In the genomic region with DNA sequence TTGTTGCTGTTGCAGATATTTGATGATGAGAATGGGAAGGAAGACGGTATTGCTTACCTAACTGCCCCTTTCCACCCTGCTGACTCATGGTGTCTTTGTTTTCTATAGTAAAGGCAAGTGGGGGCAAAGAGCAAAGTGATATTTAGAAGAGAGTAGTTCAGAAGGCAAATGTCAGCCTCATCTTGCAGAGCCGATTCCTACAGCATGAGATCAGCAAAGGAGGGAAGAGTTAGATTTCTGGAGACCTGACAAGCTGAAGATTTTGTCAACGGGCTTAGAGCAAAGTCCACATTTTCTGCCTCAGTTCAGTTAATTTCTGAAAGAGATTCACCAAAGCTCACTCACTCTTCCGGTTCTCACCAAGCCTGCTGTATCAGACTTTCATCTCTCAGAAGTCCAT, we compare ENCODE assay signal across 37 mouse cellular contexts. TPM values are rescaled to one million over a fixed set of nuclear protein-coding genes. Genes with fewer than 3 reads are reported as not detected.
DNase-seq lines count a peak whose midpoint lies in the region; ATAC-seq and TF ChIP-seq lines count a peak whose summit lies in the region.
"Had no signal": no experiment of that assay in that cellular context is flagged by ENCODE, and none has a peak within 500 bp of the region (broad histone marks: within the 10 kb centered on the region; RNA-seq: fewer than 3 reads in every experiment).

A gene (plus strand): TSS at position 133 of the 400 bp plus-strand sequence.

- ATAC-seq in kidney, embryonic 15.5 days (replicated peaks; ENCODE audit: low FRiP score): no peak
- no peak for ATAC-seq in lung, postnatal 0 days
- ATAC-seq: CD4-positive, CD25-positive, alpha-beta regulatory T cell, adult 4 months; forebrain, embryonic 15.5 days; liver, embryonic 12.5 days; liver, postnatal 0 days; midbrain, embryonic 13.5 days had no signal

- H3K36me3 ChIP-seq in kidney, embryonic 15.5 days: no peaks in the 10 kb centered on the region
- no peaks in the 10 kb centered on the region for H3K36me3 ChIP-seq in lung, postnatal 0 days (ENCODE audit: insufficient read depth, low read length)
- H3K36me3 ChIP-seq: embryonic facial prominence, embryonic 13.5 days; forebrain, embryonic 10.5 days; forebrain, embryonic 15.5 days; heart, embryonic 13.5 days; limb, embryonic 12.5 days; liver, embryonic 12.5 days; midbrain, embryonic 13.5 days; neural tube, embryonic 13.5 days; stomach, embryonic 15.5 days had no signal

- no peaks in the 10 kb centered on the region for H3K9me3 ChIP-seq in kidney, embryonic 15.5 days (replicated peaks)
- no peaks in the 10 kb centered on the region for H3K9me3 ChIP-seq in lung, postnatal 0 days (ENCODE audit: low read length)
- H3K9me3 ChIP-seq: embryonic facial prominence, embryonic 13.5 days; forebrain, embryonic 10.5 days; forebrain, embryonic 15.5 days; heart, embryonic 13.5 days; limb, embryonic 12.5 days; liver, embryonic 12.5 days; megakaryocyte, embryonic 14.5 days; midbrain, embryonic 13.5 days; neural tube, embryonic 13.5 days; stomach, embryonic 15.5 days had no signal

- H3K4me2 ChIP-seq in kidney, embryonic 15.5 days: no peak within 1 kb of the TSS
- no peak within 1 kb of the TSS for H3K4me2 ChIP-seq in lung, postnatal 0 days (replicated peaks; ENCODE audit: low read depth, low read length)
- H3K4me2 ChIP-seq: embryonic facial prominence, embryonic 13.5 days; forebrain, embryonic 15.5 days; heart, embryonic 13.5 days; hindbrain, embryonic 14.5 days; limb, embryonic 12.5 days; liver, embryonic 12.5 days; midbrain, embryonic 13.5 days; neural tube, embryonic 13.5 days; stomach, embryonic 15.5 days had no signal

- TF ChIP-seq CTCF in lung, postnatal 0 days (IDR thresholded peaks at IDR 0.05): no peak

- no peak for TF ChIP-seq EP300 in lung, postnatal 0 days (IDR thresholded peaks at IDR 0.05)

- no peaks in the 10 kb centered on the region for H3K4me1 ChIP-seq in kidney, embryonic 15.5 days
- H3K4me1 ChIP-seq in lung, postnatal 0 days (ENCODE audit: insufficient read depth, low read depth, low read length): no peaks in the 10 kb centered on the region
- H3K4me1 ChIP-seq: embryonic facial prominence, embryonic 13.5 days; forebrain, embryonic 10.5 days; forebrain, embryonic 15.5 days; heart, embryonic 13.5 days; limb, embryonic 12.5 days; liver, embryonic 12.5 days; megakaryocyte, embryonic 14.5 days; midbrain, embryonic 13.5 days; neural tube, embryonic 13.5 days; stomach, embryonic 15.5 days had no signal

- DNase-seq in kidney, adult 11 months: peak; percentile 68
- DNase-seq in kidney, postnatal 4 days: no peak
- peak; percentile 19 for DNase-seq in Muller cell, postnatal 12 days (ENCODE audit: inconsistent ontology term)
- DNase-seq in kidney, postnatal 25 days: peak; percentile 55
- no peak for DNase-seq in thymus, adult 18-20 months
- no peak for DNase-seq in lung, postnatal 0 days (ENCODE audit: low spot score)
- DNase-seq in heart, adult 8-10 months (ENCODE audit: low spot score): no peak
- DNase-seq: adrenal gland, adult 8-10 months; cerebellum, postnatal 10 days; gastrocnemius, postnatal 36 days; heart, adult 18-20 months; heart, postnatal 10 days; layer of hippocampus, adult 9-11 months; liver, postnatal 0 days; lung, postnatal 4 days; thymus, postnatal 14 days had no signal

- H3K4me3 ChIP-seq in kidney, embryonic 15.5 days (replicated peaks): no peak within 1 kb of the TSS
- H3K4me3 ChIP-seq in lung, postnatal 0 days (ENCODE audit: low read depth, low read length): no peak within 1 kb of the TSS
- H3K4me3 ChIP-seq: embryonic facial prominence, embryonic 13.5 days; forebrain, embryonic 10.5 days; forebrain, embryonic 15.5 days; heart, embryonic 13.5 days; limb, embryonic 12.5 days; liver, embryonic 12.5 days; megakaryocyte, embryonic 14.5 days; midbrain, embryonic 13.5 days; neural tube, embryonic 13.5 days; stomach, embryonic 15.5 days had no signal

- H3K9ac ChIP-seq in kidney, embryonic 15.5 days: no peak within 1 kb of the TSS
- H3K9ac ChIP-seq in lung, postnatal 0 days (replicated peaks; ENCODE audit: low read depth): no peak within 1 kb of the TSS
- H3K9ac ChIP-seq: embryonic facial prominence, embryonic 13.5 days; forebrain, embryonic 15.5 days; heart, embryonic 13.5 days; hindbrain, embryonic 14.5 days; limb, embryonic 12.5 days; liver, embryonic 12.5 days; liver, postnatal 0 days; midbrain, embryonic 13.5 days; neural tube, embryonic 13.5 days; stomach, embryonic 15.5 days had no signal

- WGBS in kidney, embryonic 15.5 days: 72% methylated on average over 4 of the region's 4 CpGs
- WGBS in lung, postnatal 0 days: 68% methylated on average over 4 of the region's 4 CpGs

- H3K27ac ChIP-seq in kidney, embryonic 15.5 days: no peak within 1 kb of the TSS
- H3K27ac ChIP-seq in lung, postnatal 0 days (ENCODE audit: low read length): no peak within 1 kb of the TSS
- H3K27ac ChIP-seq: embryonic facial prominence, embryonic 13.5 days; forebrain, embryonic 10.5 days; forebrain, embryonic 15.5 days; heart, embryonic 13.5 days; hindbrain, embryonic 14.5 days; limb, embryonic 12.5 days; liver, embryonic 12.5 days; midbrain, embryonic 13.5 days; neural tube, embryonic 13.5 days; stomach, embryonic 15.5 days had no signal

- H3K27me3 ChIP-seq in kidney, embryonic 15.5 days: no peaks in the 10 kb centered on the region
- H3K27me3 ChIP-seq in lung, postnatal 0 days (replicated peaks; ENCODE audit: insufficient read depth, low read length): no peaks in the 10 kb centered on the region
- H3K27me3 ChIP-seq: embryonic facial prominence, embryonic 13.5 days; forebrain, embryonic 15.5 days; heart, embryonic 13.5 days; limb, embryonic 12.5 days; liver, embryonic 12.5 days; megakaryocyte, embryonic 14.5 days; midbrain, embryonic 13.5 days; neural tube, embryonic 13.5 days; stomach, embryonic 15.5 days had no signal

RNA-seq across cellular contexts. Expression of the gene that starts here (rescaled TPM):
- 11.5 and 12.6 TPM in 2 replicates for polyA plus RNA-seq in kidney, embryonic 15.5 days (2015; fragmentation: Nextera tagmentation; extraction: Ambion mirVana)
- polyA plus RNA-seq in lung, postnatal 0 days (2015; fragmentation: Nextera tagmentation; extraction: Ambion mirVana): not detected in 2 replicates
- total RNA-seq in heart, adult 8-10 months (2022): not detected
- total RNA-seq: adrenal gland, adult 8-10 months; common myeloid progenitor, adult 5-6 weeks; gastrocnemius, adult 18-20 months; gastrocnemius, postnatal 36 days; heart, adult 18-20 months; heart, postnatal 10 days; hematopoietic stem cell, adult 5-6 weeks; left cerebral cortex, adult 18-20 months; left cerebral cortex, postnatal 25 days had no signal
- polyA plus RNA-seq: embryonic facial prominence, embryonic 13.5 days; forebrain, embryonic 10.5 days; forebrain, embryonic 15.5 days; frontal cortex, adult 2 months; hindbrain, embryonic 14.5 days; limb, embryonic 12.5 days; liver, embryonic 12.5 days; lung, embryonic 16.5 days; midbrain, embryonic 13.5 days; neural tube, embryonic 13.5 days; small intestine, adult 2 months; stomach, embryonic 15.5 days had no signal

Comparison
In these comparisons a context has a peak if more than half of its experiments do, and no peak if none do; other contexts are left out.
1. RNA of the gene that starts here (polyA plus RNA-seq): 11.5 to 12.6 TPM in kidney, embryonic 15.5 days; not detected in lung, postnatal 0 days; every median in the first group is over 10 times any median in the second.
2. DNase-seq: peak in kidney, adult 11 months (single experiment), Muller cell, postnatal 12 days (single experiment) and kidney, postnatal 25 days (2 of 2); none in kidney, postnatal 4 days (0 of 2), thymus, adult 18-20 months (0 of 2), lung, postnatal 0 days (single experiment) and heart, adult 8-10 months (single experiment).